Mouse (Mus musculus) neural tube, embryonic 13.5 days (tissue): Measurements from ENCODE around the gene Sdk1. TPM values are rescaled to one million over a fixed set of nuclear protein-coding genes. Genes with fewer than 3 reads are reported as not detected.

Experiments
- ATAC-seq: fragments of 200-750 bp; cut with Nextera tagmentation; 2 replicates; pipeline ENCODE4 v1.8.0; 2017; ENCODE audit warnings: low read depth, mild to moderate bottlenecking, moderate TSS enrichment, moderate library complexity
- H3K27ac ChIP-seq: fragments of 300-500 bp; sonication (generic); replicated peaks from 2 replicates; pipeline ENCODE4 v1.5.1; 2015; ENCODE audit warnings: moderate library complexity, mild to moderate bottlenecking, inconsistent platforms
- H3K27me3 ChIP-seq: fragments of 300-500 bp; sonication (generic); 2 replicates; pipeline ENCODE4 v1.6.1; 2015; ENCODE audit warnings: mild to moderate bottlenecking, inconsistent platforms
- H3K36me3 ChIP-seq: fragments of 300-500 bp; sonication (generic); 2 replicates; pipeline ENCODE4 v1.6.1; 2015; ENCODE audit warnings: mild to moderate bottlenecking, inconsistent platforms
- H3K4me1 ChIP-seq: fragments of 300-500 bp; sonication (generic); replicated peaks from 2 replicates; pipeline ENCODE4 v1.6.1; 2015; ENCODE audit warnings: inconsistent platforms
- H3K4me2 ChIP-seq: fragments of 300-500 bp; sonication (generic); 2 replicates; pipeline ENCODE4 v1.6.1; 2015; ENCODE audit warnings: inconsistent platforms, mild to moderate bottlenecking, moderate library complexity
- H3K4me3 ChIP-seq: fragments of 300-500 bp; sonication (generic); 2 replicates; pipeline ENCODE4 v1.5.1; 2015; ENCODE audit warnings: mild to moderate bottlenecking, inconsistent platforms
- H3K9ac ChIP-seq: fragments of 300-500 bp; sonication (generic); 2 replicates; pipeline ENCODE4 v1.6.1; 2015; ENCODE audit warnings: moderate library complexity, mild to moderate bottlenecking, inconsistent platforms
- H3K9me3 ChIP-seq: fragments of 300-500 bp; sonication (generic); 2 replicates; pipeline ENCODE4 v1.6.1; 2016; ENCODE audit warnings: inconsistent platforms
- WGBS: fragments of 180-500 bp; shearing (Covaris S2); methylation state at CpG from one replicate; pipeline ENCODE4 v1.1.7; 2015; 5-methylcytosine and 5-hydroxymethylcytosine counted together
- polyA plus RNA-seq: library from polyadenylated mRNA; unstranded; fragments of >200 nt; fragmentation: Nextera tagmentation; extraction: Ambion mirVana; gene quantifications from 2 replicates; pipeline ENCODE4 v1.2.1, GENCODE M21; 2015

Gene Sdk1
- polyA plus RNA-seq, 1 experiment from 2014 or later: 4.3 TPM

GRCm38 (mm10) chr5:141738725-141739124, 497.4 kb downstream of the Sdk1 start:
- no peaks in the 10 kb centered on the region for H3K36me3 ChIP-seq
- no peaks in the 10 kb centered on the region; the same call in 1 of the 2 replicates for H3K4me1 ChIP-seq
- H3K4me3 ChIP-seq: no peak overlapping the region
- H3K9ac ChIP-seq: no peak overlapping the region
- H3K9me3 ChIP-seq: no peaks in the 10 kb centered on the region
- H3K27me3 ChIP-seq: no peaks in the 10 kb centered on the region
- ATAC-seq: no peak
- no peak overlapping the region for H3K27ac ChIP-seq
- no peak overlapping the region for H3K4me2 ChIP-seq
- WGBS: 74% methylated on average over 5 of the region's 5 CpGs

DNA sequence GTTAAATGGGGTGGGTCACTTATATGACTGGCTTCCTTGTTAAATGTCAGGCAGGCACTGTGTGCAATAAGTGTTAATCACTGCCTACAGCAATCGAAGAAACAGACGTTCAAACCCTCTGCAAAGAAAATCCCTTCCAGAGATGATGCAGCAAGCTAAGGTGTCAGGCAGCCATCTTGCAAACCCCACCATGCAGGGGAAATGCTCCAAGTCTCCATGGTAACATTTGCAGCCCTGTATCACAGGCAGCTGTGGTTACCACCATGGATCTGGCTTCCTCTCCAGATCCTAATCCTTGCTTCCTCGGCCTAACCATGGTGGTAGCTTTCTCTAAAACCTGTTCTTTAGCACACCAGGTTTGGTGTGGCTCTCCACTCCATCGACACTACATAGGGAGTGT, 507.5 kb downstream of the Sdk1 start:
- Histone ChIP-seq H3K4me1 (peaks cover under 1% of the 10 kb centered on the region; the same call in 1 of the 2 replicates), H3K27ac (no peak overlapping the region), H3K4me2 (no peak overlapping the region), H3K4me3 (no peak overlapping the region), H3K9ac (no peak overlapping the region), H3K36me3 (no peaks in the 10 kb centered on the region), H3K27me3 (no peaks in the 10 kb centered on the region), H3K9me3 (no peaks in the 10 kb centered on the region)
- no peak for ATAC-seq
- 87% methylated on average over 4 of the region's 4 CpGs for WGBS

DNA sequence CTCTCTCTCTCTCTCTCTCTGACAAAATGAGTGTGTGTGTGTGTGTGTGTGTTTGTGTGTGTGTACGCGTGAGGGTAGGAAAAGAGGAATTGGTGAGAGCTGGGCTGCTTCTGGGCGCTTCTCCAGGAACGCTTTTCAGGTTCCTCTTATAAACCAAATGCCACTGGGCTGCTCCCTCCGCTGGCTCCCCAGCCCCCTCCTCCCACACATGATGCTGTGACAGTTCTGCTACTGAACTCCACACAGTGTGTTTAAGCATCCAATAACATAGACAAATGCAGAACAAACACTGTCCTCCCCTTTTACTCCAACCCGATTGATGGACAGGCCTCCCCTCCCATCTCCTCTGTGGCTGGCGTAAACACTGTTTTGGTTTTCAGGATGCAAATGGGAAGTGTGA, 513.0 kb downstream of the Sdk1 start:
- Histone ChIP-seq H3K36me3 (no peaks in the 10 kb centered on the region), H3K27me3 (no peaks in the 10 kb centered on the region), H3K9me3 (no peaks in the 10 kb centered on the region), H3K27ac (no peak overlapping the region; the same call in 1 of the 2 replicates), H3K4me1 (peaks cover 15% of the 10 kb centered on the region), H3K4me3 (no peak overlapping the region), H3K9ac (no peak overlapping the region), H3K4me2 (no peak overlapping the region)
- ATAC-seq: peak; percentile 47; the same call in 1 of the 2 replicates
- WGBS: 14% methylated on average over 7 of the region's 7 CpGs

GRCm38 (mm10) chr5:141758885-141759284, 517.6 kb downstream of the Sdk1 start:
- Histone ChIP-seq H3K9ac (no peak overlapping the region), H3K27me3 (no peaks in the 10 kb centered on the region), H3K36me3 (no peaks in the 10 kb centered on the region), H3K4me3 (no peak overlapping the region), H3K27ac (no peak overlapping the region), H3K4me1 (peaks cover 14% of the 10 kb centered on the region), H3K4me2 (no peak overlapping the region), H3K9me3 (no peaks in the 10 kb centered on the region)
- WGBS: 68% methylated on average over 8 of the region's 8 CpGs
- ATAC-seq: no peak

- Histone ChIP-seq H3K27ac (no peak overlapping the region), H3K4me2 (no peak overlapping the region), H3K4me1 (no peaks in the 10 kb centered on the region), H3K9me3 (no peaks in the 10 kb centered on the region), H3K4me3 (no peak overlapping the region), H3K36me3 (no peaks in the 10 kb centered on the region), H3K27me3 (no peaks in the 10 kb centered on the region), H3K9ac (no peak overlapping the region)
- whole genome bisulfite sequencing: 90% methylated on average over 6 of the region's 6 CpGs
- ATAC-seq: no peak
Measured at GRCm38 (mm10) chr5:141764111-141764510, 522.8 kb downstream of the Sdk1 start.

DNA sequence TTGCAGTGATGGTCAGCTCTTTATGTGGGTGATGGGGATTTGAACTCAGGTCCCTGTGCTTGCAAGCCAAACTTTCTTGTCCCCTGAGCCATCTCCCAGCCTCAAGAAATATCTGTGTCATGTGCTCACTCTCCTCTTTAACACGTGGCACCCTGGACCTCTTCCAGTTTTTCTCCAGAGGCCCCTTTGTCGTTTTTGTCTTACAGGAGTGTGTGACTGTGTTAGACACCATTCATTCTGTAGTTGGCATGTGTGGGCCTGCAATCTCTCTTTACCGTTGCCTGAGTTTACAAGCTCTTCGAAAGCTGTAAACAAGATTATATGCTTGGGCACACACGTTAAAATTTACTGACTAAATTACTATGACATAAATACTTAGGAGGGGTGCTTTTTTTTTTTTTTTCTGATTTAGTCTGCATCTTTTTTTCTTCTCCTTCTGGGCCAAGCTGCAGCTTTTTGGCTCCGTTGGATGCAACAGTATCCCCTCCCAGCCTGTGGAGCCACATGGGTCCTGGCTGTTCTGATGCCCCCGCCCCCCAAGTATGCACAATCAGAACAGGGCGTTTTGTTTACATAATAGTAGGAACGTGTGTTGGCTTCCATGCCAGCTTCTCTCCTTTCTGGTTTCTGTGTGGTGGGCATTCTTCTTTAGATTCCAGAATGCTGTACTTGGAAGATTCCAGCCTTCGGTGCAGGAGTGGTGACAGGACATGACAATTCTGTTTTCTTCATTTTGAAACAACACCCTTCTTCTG, 527.6 kb downstream of the Sdk1 start:
- Histone ChIP-seq H3K4me1 (no peaks in the 10 kb centered on the region), H3K27me3 (no peaks in the 10 kb centered on the region), H3K4me3 (no peak overlapping the region), H3K9me3 (0 out of 2 replicates have a peak, but pooled peaks cover 3% of the 10 kb centered on the region), H3K4me2 (no peak overlapping the region), H3K27ac (no peak overlapping the region), H3K9ac (no peak overlapping the region), H3K36me3 (no peaks in the 10 kb centered on the region)
- WGBS: 61% methylated on average over 10 of the region's 10 CpGs
- ATAC-seq: no peak

GRCm38 (mm10) chr5:141771516-141771915, 530.2 kb downstream of the Sdk1 start:
- 0 out of 2 replicates have a peak, but pooled peaks cover 3% of the 10 kb centered on the region for H3K9me3 ChIP-seq
- ATAC-seq: no peak
- H3K4me1 ChIP-seq: no peaks in the 10 kb centered on the region
- no peak overlapping the region for H3K4me2 ChIP-seq
- H3K27ac ChIP-seq: no peak overlapping the region
- no peaks in the 10 kb centered on the region for H3K36me3 ChIP-seq
- no peak overlapping the region for H3K4me3 ChIP-seq
- H3K9ac ChIP-seq: no peak overlapping the region
- H3K27me3 ChIP-seq: no peaks in the 10 kb centered on the region
- 94% methylated on average over 3 of the region's 3 CpGs for WGBS

- no peak for ATAC-seq
- H3K27me3 ChIP-seq: no peaks in the 10 kb centered on the region
- 79% methylated on average over 4 of the region's 4 CpGs for WGBS
Measured at GRCm38 (mm10) chr5:141778231-141778630, 536.9 kb downstream of the Sdk1 start.

DNA sequence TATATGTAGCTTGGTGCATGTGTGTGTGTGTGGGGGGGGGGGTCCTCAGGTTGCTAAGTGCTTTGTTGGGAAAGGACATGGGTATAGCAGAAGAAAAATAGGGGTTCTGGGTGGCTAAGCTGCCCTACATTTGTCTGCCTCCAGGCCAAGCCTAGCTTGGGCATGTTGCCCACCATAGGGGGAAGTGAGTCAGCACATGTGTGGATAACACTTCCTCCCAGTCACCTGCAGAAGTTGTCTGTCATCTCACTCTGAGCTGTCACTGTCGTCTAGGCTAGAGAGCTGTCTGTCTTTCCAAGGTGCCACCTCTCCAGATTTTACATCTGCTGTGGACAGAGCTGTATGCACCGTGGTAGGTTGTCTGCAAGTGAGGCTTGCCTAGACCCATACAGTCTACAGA, 539.9 kb downstream of the Sdk1 start:
- no peak overlapping the region for H3K4me3 ChIP-seq

More at GRCm38 (mm10) chr5:141778231-141778630, 536.9 kb downstream of the Sdk1 start:
- no peaks in the 10 kb centered on the region for H3K9me3 ChIP-seq
- no peak overlapping the region for H3K27ac ChIP-seq
- no peaks in the 10 kb centered on the region for H3K36me3 ChIP-seq
- H3K4me3 ChIP-seq: no peak overlapping the region
- no peak overlapping the region for H3K4me2 ChIP-seq
- H3K9ac ChIP-seq: no peak overlapping the region
- H3K4me1 ChIP-seq: no peaks in the 10 kb centered on the region

GRCm38 (mm10) chr5:141782330-141782729, 541.0 kb downstream of the Sdk1 start:
- Histone ChIP-seq H3K4me3 (no peak overlapping the region), H3K4me2 (no peak overlapping the region), H3K4me1 (no peaks in the 10 kb centered on the region), H3K27ac (no peak overlapping the region), H3K36me3 (no peaks in the 10 kb centered on the region), H3K27me3 (no peaks in the 10 kb centered on the region), H3K9ac (no peak overlapping the region), H3K9me3 (no peaks in the 10 kb centered on the region)
- WGBS: 95% methylated on average over 5 of the region's 5 CpGs
- ATAC-seq: no peak

More for the DNA sequence above, 539.9 kb downstream of the Sdk1 start:
- H3K4me2 ChIP-seq: no peak overlapping the region
- no peaks in the 10 kb centered on the region for H3K36me3 ChIP-seq
- 85% methylated on average over 2 of the region's 2 CpGs for WGBS
- no peak overlapping the region for H3K27ac ChIP-seq
- H3K4me1 ChIP-seq: no peaks in the 10 kb centered on the region
- no peak for ATAC-seq
- H3K9me3 ChIP-seq: no peaks in the 10 kb centered on the region
- H3K9ac ChIP-seq: no peak overlapping the region
- H3K27me3 ChIP-seq: no peaks in the 10 kb centered on the region

DNA sequence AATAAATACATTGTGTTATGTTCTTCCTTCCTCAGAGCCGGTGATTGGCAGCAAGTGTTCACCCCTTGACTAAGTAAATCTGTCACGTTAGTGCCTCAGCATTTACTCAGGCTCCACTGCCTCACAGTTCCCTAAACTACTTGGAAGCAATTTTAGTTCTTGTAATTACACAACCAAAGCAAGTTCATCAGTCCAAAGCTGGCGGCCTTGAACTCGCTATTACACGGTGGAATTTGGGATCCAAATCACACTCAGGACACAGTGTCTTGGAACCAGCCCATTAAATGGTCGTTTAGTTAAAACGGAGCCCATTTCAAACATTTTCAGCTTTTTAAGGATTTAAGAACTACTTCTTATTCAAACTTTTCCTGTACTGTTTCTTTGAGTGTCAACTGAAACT, 542.2 kb downstream of the Sdk1 start:
- ATAC-seq: no peak

GRCm38 (mm10) chr5:141793926-141794325, 552.6 kb downstream of the Sdk1 start:
- 94% methylated on average over 4 of the region's 4 CpGs for WGBS

More for the DNA sequence above, 542.2 kb downstream of the Sdk1 start:
- Histone ChIP-seq H3K9me3 (no peaks in the 10 kb centered on the region), H3K4me2 (no peak overlapping the region), H3K36me3 (no peaks in the 10 kb centered on the region), H3K9ac (no peak overlapping the region), H3K4me1 (no peaks in the 10 kb centered on the region), H3K4me3 (no peak overlapping the region), H3K27ac (no peak overlapping the region), H3K27me3 (no peaks in the 10 kb centered on the region)
- WGBS: 93% methylated on average over 7 of the region's 7 CpGs

More at GRCm38 (mm10) chr5:141793926-141794325, 552.6 kb downstream of the Sdk1 start:
- H3K27me3 ChIP-seq: no peaks in the 10 kb centered on the region
- H3K4me3 ChIP-seq: no peak overlapping the region
- ATAC-seq: no peak
- H3K27ac ChIP-seq: no peak overlapping the region
- no peak overlapping the region for H3K9ac ChIP-seq
- no peaks in the 10 kb centered on the region for H3K36me3 ChIP-seq
- H3K4me1 ChIP-seq: no peaks in the 10 kb centered on the region
- no peaks in the 10 kb centered on the region for H3K9me3 ChIP-seq
- H3K4me2 ChIP-seq: no peak overlapping the region
